Mouse (Mus musculus) bone marrow macrophage, adult 2 months (primary cell): ENCODE measurements around the gene Eif4h.

ENCODE experiments used
- CTCF ChIP-seq: IDR thresholded peaks from 2 replicates; pipeline ENCODE4 v1.5.1; 2012; ENCODE audit warnings: low read depth, mild to moderate bottlenecking, low read length, moderate library complexity
- POLR2A ChIP-seq: IDR thresholded peaks from 2 replicates; pipeline ENCODE4 v1.6.1; 2012; ENCODE audit warnings: mild to moderate bottlenecking, low read depth, low read length, borderline replicate concordance

DNA sequence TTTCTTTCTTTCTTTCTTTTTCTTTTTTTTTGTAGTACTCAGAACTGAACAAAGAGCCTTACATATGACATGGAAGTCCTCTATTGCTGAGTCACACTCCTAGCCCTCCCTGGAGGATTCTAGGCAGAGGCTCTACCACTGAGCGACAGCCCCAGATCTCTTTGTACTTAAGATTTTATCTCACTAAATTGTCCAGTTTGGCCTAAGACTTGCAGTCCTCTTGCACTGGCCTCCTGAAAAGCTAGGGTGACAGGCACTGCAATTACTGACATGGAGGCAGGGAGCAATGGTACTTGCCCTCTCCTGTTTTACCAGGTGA lies 32.9 kb upstream of the Eif4h start:
- TF ChIP-seq CTCF, result no peak
- no peak for TF ChIP-seq POLR2A
